In the genomic region with DNA sequence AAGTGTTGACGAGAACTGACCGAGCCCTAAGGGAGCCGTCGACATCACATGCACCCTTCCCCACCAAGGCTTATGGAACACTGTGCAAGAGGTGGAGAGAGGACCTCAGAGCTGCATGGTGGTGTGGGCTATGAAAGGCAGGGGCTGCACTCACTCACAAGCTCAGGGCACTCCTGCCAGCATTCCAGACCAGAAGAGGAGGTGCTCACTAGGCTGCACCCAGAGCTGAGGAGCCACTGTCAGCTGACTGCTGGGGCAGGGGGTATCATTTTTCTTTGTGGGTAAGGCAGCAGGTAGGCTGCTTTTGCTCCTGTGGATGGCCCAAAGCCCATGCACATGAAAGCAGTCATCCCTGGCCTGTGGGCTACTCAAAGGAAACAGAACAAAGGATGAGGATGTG, we compare ENCODE assay signal across 27 mouse cellular contexts. TPM values are rescaled to one million over a fixed set of nuclear protein-coding genes. Genes with fewer than 3 reads are reported as not detected.
DNase-seq lines count a peak whose midpoint lies in the region; ATAC-seq and TF ChIP-seq lines count a peak whose summit lies in the region.
"Had no signal": no experiment of that assay in that cellular context is flagged by ENCODE, and none has a peak within 500 bp of the region (broad histone marks: within the 10 kb centered on the region; RNA-seq: fewer than 3 reads in every experiment).

No protein-coding gene starts in this region.

- H3K27ac ChIP-seq in kidney, embryonic 16.5 days (ENCODE audit: low read length): no peak overlapping the region
- H3K27ac ChIP-seq in kidney, adult 2 months (ENCODE audit: insufficient read depth, low read depth, low read length): no peak overlapping the region
- H3K27ac ChIP-seq in neural tube, embryonic 12.5 days: no peak overlapping the region
- H3K27ac ChIP-seq in neural tube, embryonic 15.5 days (replicated peaks): no peak overlapping the region
- H3K27ac ChIP-seq: forebrain, embryonic 13.5 days; hindbrain, embryonic 13.5 days; limb, embryonic 12.5 days; liver, embryonic 12.5 days; neural tube, embryonic 13.5 days had no signal

- H3K27me3 ChIP-seq in kidney, embryonic 16.5 days (ENCODE audit: insufficient read depth, low read length): no peaks in the 10 kb centered on the region
- H3K27me3 ChIP-seq in kidney, adult 2 months (replicated peaks; ENCODE audit: control insufficient read depth, insufficient read depth, low read length): no peaks in the 10 kb centered on the region
- no peaks in the 10 kb centered on the region for H3K27me3 ChIP-seq in neural tube, embryonic 12.5 days (replicated peaks)
- no peaks in the 10 kb centered on the region for H3K27me3 ChIP-seq in neural tube, embryonic 15.5 days (replicated peaks)
- H3K27me3 ChIP-seq: forebrain, embryonic 13.5 days; hindbrain, embryonic 13.5 days; limb, embryonic 12.5 days; liver, embryonic 12.5 days; neural tube, embryonic 13.5 days had no signal

- no peak overlapping the region for H3K9ac ChIP-seq in kidney, embryonic 16.5 days (replicated peaks; ENCODE audit: low read length)
- H3K9ac ChIP-seq in neural tube, embryonic 12.5 days: no peak overlapping the region
- H3K9ac ChIP-seq in neural tube, embryonic 15.5 days (replicated peaks): no peak overlapping the region
- H3K9ac ChIP-seq: forebrain, embryonic 13.5 days; hindbrain, embryonic 13.5 days; limb, embryonic 12.5 days; liver, embryonic 12.5 days; lung, embryonic 14.5 days; neural tube, embryonic 13.5 days had no signal

- no peaks in the 10 kb centered on the region for H3K9me3 ChIP-seq in kidney, embryonic 16.5 days (ENCODE audit: low read length)
- no peaks in the 10 kb centered on the region for H3K9me3 ChIP-seq in neural tube, embryonic 12.5 days
- no peaks in the 10 kb centered on the region for H3K9me3 ChIP-seq in neural tube, embryonic 15.5 days (replicated peaks)
- H3K9me3 ChIP-seq: forebrain, embryonic 13.5 days; hindbrain, embryonic 13.5 days; limb, embryonic 12.5 days; liver, embryonic 12.5 days; neural tube, embryonic 13.5 days had no signal

- no peak for TF ChIP-seq POLR2A in kidney, adult 2 months (IDR thresholded peaks at IDR 0.05; ENCODE audit: low read depth, low read length)

- ATAC-seq in kidney, embryonic 16.5 days (ENCODE audit: low FRiP score, low TSS enrichment): peak; percentile 60
- peak; percentile 41; the same call in 1 of the 2 replicates for ATAC-seq in neural tube, embryonic 12.5 days (ENCODE audit: low FRiP score, low read depth)
- ATAC-seq in neural tube, embryonic 15.5 days (ENCODE audit: low FRiP score): no peak
- ATAC-seq: forebrain, embryonic 13.5 days; liver, embryonic 12.5 days had no signal

- H3K36me3 ChIP-seq in kidney, embryonic 16.5 days (ENCODE audit: insufficient read depth, low read length): no peaks in the 10 kb centered on the region; the same call in 1 of the 2 replicates
- H3K36me3 ChIP-seq in kidney, adult 2 months (ENCODE audit: control insufficient read depth, insufficient read depth, low read length): no peaks in the 10 kb centered on the region
- H3K36me3 ChIP-seq in neural tube, embryonic 12.5 days: no peaks in the 10 kb centered on the region
- no peaks in the 10 kb centered on the region for H3K36me3 ChIP-seq in neural tube, embryonic 15.5 days

- H3K4me2 ChIP-seq in kidney, embryonic 16.5 days (replicated peaks; ENCODE audit: low read depth, low read length): no peak overlapping the region
- no peak overlapping the region for H3K4me2 ChIP-seq in neural tube, embryonic 12.5 days (replicated peaks)
- H3K4me2 ChIP-seq in neural tube, embryonic 15.5 days: no peak overlapping the region
- H3K4me2 ChIP-seq: forebrain, embryonic 13.5 days; heart, embryonic 11.5 days; hindbrain, embryonic 13.5 days; limb, embryonic 12.5 days; liver, embryonic 12.5 days; lung, embryonic 14.5 days; neural tube, embryonic 13.5 days had no signal

- H3K4me1 ChIP-seq in kidney, embryonic 16.5 days (ENCODE audit: insufficient read depth, low read length): no peaks in the 10 kb centered on the region
- no peaks in the 10 kb centered on the region for H3K4me1 ChIP-seq in kidney, adult 2 months (ENCODE audit: control insufficient read depth, insufficient read depth, low read length)
- no peaks in the 10 kb centered on the region for H3K4me1 ChIP-seq in neural tube, embryonic 12.5 days
- H3K4me1 ChIP-seq in neural tube, embryonic 15.5 days: no peaks in the 10 kb centered on the region
- H3K4me1 ChIP-seq: forebrain, embryonic 13.5 days; hindbrain, embryonic 13.5 days; liver, embryonic 12.5 days; neural tube, embryonic 13.5 days had no signal

- no peak for DNase-seq in kidney, adult 2 months
- peak; percentile 6 for DNase-seq in T-cell, adult 2 months (ENCODE audit: low spot score)
- peak; percentile 5 to 42 for DNase-seq in thymus, postnatal 36 days
- DNase-seq in testis, postnatal 10 days (ENCODE audit: low spot score): no peak
- DNase-seq: adrenal gland, postnatal 25 days; cerebellum, adult 8-10 months; cerebellum, postnatal 36 days; heart, postnatal 10 days; kidney, adult 9 months; kidney, postnatal 36 days; layer of hippocampus, postnatal 36 days; lung, embryonic 14.5 days had no signal

- H3K4me3 ChIP-seq in kidney, embryonic 16.5 days (ENCODE audit: low read length): no peak overlapping the region
- no peak overlapping the region for H3K4me3 ChIP-seq in kidney, adult 2 months (ENCODE audit: insufficient read depth, low read depth, low read length)
- H3K4me3 ChIP-seq in neural tube, embryonic 12.5 days: no peak overlapping the region
- no peak overlapping the region for H3K4me3 ChIP-seq in neural tube, embryonic 15.5 days (replicated peaks)
- H3K4me3 ChIP-seq: forebrain, embryonic 13.5 days; hindbrain, embryonic 13.5 days; limb, embryonic 12.5 days; liver, embryonic 12.5 days; neural tube, embryonic 13.5 days had no signal

- 74% methylated on average over 4 of the region's 4 CpGs for WGBS in kidney, embryonic 16.5 days
- WGBS in kidney, adult 2 months: 77% methylated on average over 4 of the region's 4 CpGs
- WGBS in neural tube, embryonic 12.5 days: 92% methylated on average over 4 of the region's 4 CpGs
- 75% methylated on average over 4 of the region's 4 CpGs for WGBS in neural tube, embryonic 15.5 days

- no peak for TF ChIP-seq CTCF in kidney, adult 2 months (conservative IDR thresholded peaks at IDR 0.05; ENCODE audit: insufficient read depth, insufficient read length, low read depth, low read length)

RNA-seq across cellular contexts. Expression of a gene that starts 49.4 kb away (rescaled TPM):
- polyA plus RNA-seq in kidney, embryonic 16.5 days (2015; fragmentation: Nextera tagmentation; extraction: Ambion mirVana): 103 and 117 TPM in 2 replicates
- 14.9 and 15.4 TPM in 2 replicates for polyA plus RNA-seq in kidney, adult 2 months (2012; rRNA removed)
- 11.5 and 12.1 TPM in 2 replicates for polyA plus RNA-seq in neural tube, embryonic 12.5 days (2016; fragmentation: Nextera tagmentation; extraction: Ambion mirVana)
- polyA plus RNA-seq in neural tube, embryonic 15.5 days (2015; fragmentation: Nextera tagmentation; extraction: Ambion mirVana): 15.6 and 16.0 TPM in 2 replicates
- polyA plus RNA-seq: frontal cortex, adult 2 months had no signal

RNA-seq across cellular contexts. Expression of a gene that starts 49.9 kb away (rescaled TPM):
- polyA plus RNA-seq in kidney, embryonic 16.5 days (2015; fragmentation: Nextera tagmentation; extraction: Ambion mirVana): 6.7 and 7.2 TPM in 2 replicates
- polyA plus RNA-seq in kidney, adult 2 months (2012; rRNA removed): 1.6 and 2.8 TPM in 2 replicates
- polyA plus RNA-seq in neural tube, embryonic 12.5 days (2016; fragmentation: Nextera tagmentation; extraction: Ambion mirVana): 0.78 and 0.94 TPM in 2 replicates
- 0.49 TPM in 1 of 2 replicates, not detected in the other for polyA plus RNA-seq in neural tube, embryonic 15.5 days (2015; fragmentation: Nextera tagmentation; extraction: Ambion mirVana)
- polyA plus RNA-seq: C2C12; embryonic facial prominence, embryonic 14.5 days; forebrain, embryonic 13.5 days; frontal cortex, adult 2 months; intestine, embryonic 14.5 days; limb, embryonic 12.5 days; liver, embryonic 12.5 days; lung, embryonic 14.5 days; neural tube, embryonic 13.5 days; spleen, adult 2 months; testis, adult 2 months had no signal

RNA-seq across cellular contexts. Expression of a gene that starts 58.2 kb away (rescaled TPM):
- polyA plus RNA-seq in kidney, embryonic 16.5 days (2015; fragmentation: Nextera tagmentation; extraction: Ambion mirVana): 2.8 and 3.2 TPM in 2 replicates
- 0.39 and 1.4 TPM in 2 replicates for polyA plus RNA-seq in kidney, adult 2 months (2012; rRNA removed)
- polyA plus RNA-seq in neural tube, embryonic 12.5 days (2016; fragmentation: Nextera tagmentation; extraction: Ambion mirVana): 0.23 and 0.72 TPM in 2 replicates
- polyA plus RNA-seq in neural tube, embryonic 15.5 days (2015; fragmentation: Nextera tagmentation; extraction: Ambion mirVana): 0.23 TPM in 1 of 2 replicates, not detected in the other
- polyA plus RNA-seq: C2C12; forebrain, embryonic 13.5 days; frontal cortex, adult 2 months; heart, embryonic 11.5 days; intestine, embryonic 14.5 days; limb, embryonic 12.5 days; liver, embryonic 12.5 days; lung, embryonic 14.5 days; spleen, adult 2 months had no signal

Comparison
In these comparisons a context has a peak if more than half of its experiments do, and no peak if none do; other contexts are left out.
1. DNase-seq: peak in T-cell, adult 2 months (single experiment) and thymus, postnatal 36 days (2 of 2); none in kidney, adult 2 months (single experiment) and testis, postnatal 10 days (single experiment).